Mouse (Mus musculus): ENCODE results near the gene Ube2j1.

The Ube2j1 gene

DNA sequence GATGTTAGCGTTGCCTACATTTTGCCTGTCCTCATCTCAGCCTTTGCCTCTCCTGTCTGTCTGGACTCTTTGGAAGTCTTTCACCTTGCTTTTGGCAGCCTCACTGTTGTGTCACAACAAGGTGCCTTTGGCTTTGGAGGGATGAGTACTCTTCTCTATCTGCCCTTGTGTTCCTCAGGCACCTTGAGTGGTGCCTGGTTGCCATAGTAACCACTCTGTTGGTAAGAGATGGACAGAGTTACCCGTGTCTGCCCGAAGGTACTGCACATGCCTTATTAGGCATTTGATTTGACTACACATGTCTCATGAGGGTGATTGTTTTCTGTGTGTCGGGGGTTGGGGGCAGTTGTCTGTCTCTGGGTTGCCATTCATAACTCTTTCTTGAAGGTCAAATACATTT, 18.7 kb upstream of the Ube2j1 start:
- DNase-seq (ENCODE audit: low spot score in 2 of 2), result no peak

DNA sequence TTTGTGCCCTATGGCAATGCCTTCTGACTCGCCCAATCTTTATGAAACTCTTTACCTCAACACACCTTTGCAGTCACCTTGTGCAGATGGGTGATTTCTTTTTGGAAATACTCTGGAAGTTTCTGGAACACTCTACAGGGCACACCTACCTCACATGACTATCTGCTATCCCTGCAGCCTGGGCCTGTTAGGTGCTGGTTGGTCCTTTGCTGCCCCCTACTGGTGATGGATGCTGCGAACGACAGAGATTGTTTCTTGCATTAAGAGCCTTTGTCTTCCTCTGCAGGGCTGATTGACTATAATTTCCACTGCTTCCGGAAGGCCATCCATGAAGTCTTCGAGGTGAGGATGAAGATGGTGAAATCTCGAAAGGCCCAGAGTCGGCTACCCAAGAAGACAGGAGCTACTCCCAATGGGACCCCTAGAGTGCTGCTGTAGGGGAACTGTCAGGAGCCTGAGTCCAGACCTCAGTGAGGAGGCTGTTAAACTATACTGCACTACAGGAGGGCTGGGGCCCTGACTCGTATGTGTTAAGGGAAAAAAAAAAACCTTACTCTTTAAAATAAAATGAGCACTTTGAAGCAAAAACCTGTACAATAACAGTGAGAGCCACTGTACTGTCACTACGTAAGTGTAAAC, 12.7 kb upstream of the Ube2j1 start:
- peak; percentile 65 to 82 for DNase-seq (ENCODE audit: low spot score in 2 of 2)

DNA sequence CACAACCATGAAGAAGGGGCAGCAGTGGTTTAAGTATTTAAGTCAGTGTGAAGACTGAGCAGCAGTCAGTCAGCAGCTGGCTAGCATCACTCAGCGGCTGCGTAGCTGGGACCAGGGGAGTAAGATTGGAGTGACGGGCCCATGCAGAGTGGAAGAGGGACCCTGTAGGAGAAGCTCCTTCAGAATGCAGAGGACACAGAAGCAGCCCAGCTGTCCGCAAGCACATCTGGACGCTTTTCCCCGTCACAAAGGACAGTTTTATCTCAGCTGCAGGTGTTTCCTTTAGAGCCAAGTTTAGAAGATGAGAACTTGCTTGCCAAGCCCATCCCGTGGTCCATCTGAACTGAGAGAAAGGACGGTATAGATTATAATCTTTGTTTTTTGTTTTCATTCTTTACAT, 6.8 kb upstream of the Ube2j1 start:
- no peak for DNase-seq (ENCODE audit: low spot score in 2 of 2)

DNA sequence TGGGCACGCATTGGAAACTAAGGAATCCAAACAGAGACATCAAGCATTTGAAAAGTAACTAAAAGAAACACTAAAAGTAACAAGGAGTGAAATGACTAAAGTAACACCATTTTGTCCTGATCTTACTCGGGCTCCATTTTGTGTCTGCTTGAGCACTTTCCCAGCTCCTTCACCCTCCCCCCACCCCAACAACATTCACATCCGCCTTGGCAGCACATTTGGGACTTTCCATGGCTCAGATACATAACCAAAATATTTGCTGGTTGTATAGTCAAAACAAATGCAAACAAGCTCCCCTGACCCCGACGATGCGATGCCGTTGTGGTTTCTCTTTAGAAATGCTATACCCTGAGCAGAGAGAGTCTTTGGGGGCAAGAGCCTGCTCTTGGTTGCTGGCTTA, 2.1 kb upstream of the Ube2j1 start:
- no peak for DNase-seq (ENCODE audit: low spot score in 2 of 2)

DNA sequence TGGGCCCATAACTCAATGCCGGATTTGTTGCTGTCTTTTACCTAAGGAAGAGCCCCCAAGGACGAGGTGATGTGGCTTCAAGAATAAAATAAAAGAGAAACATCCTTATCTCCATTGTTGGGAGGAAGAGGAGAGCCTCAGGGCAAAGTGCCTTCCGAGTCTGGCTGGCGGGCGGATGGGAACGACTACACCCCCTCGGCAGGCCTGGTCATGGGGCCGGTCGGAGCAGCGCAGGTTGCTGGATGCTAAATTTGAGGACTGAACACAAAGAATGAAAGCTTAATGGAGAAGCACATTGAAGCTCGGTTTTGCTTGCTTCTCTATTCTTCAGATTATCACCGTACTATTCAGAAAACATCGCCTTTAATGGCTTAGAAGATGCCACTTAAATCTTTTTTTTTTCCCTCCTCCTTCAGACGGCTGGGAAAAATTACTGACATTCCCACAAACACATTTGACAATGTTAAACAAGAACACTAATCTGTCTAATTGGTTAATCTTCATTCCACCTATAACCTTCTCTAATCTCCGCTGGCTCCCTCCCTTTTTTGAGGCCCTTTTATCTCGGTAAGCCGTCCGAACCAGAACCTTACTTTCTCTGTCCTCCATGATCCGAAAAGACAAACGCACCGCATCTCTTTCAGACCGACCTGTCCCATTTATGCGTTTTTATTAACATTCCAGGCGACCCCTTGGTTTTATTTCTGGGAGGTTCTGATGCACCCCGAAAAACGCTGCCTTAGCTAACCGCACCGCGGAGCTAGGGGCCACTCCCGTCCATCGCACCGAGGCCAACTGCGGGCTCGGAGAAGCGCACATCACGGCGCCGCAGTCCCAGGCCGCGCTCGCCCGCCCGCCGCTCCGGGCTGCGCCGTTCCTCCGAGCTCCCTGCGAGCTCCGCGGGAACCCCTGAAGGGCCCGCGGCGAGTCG, 687 bp upstream of the Ube2j1 start:
- no peak for DNase-seq (ENCODE audit: low spot score in 2 of 2)

DNA sequence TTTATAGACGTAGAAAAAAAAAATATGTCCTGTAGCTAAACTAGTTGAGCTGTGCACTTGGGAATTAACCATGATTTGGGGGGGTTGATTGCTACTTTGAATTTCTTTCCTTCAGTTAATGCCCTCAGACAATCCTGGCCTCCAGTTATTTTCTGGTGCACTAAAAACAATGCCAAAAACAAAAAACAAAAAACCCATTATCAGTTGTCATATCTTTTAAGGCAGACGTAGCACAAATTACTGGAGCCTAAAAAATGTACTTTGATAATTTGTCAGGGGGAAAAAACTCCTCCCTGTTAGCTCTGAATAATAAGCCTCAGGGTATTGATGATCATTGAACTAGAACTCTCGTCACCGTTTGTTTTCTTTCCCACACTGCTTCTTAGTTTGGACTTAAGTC, 829 bp downstream of the Ube2j1 start:
- DNase-seq (ENCODE audit: low spot score in 2 of 2), result no peak

DNA sequence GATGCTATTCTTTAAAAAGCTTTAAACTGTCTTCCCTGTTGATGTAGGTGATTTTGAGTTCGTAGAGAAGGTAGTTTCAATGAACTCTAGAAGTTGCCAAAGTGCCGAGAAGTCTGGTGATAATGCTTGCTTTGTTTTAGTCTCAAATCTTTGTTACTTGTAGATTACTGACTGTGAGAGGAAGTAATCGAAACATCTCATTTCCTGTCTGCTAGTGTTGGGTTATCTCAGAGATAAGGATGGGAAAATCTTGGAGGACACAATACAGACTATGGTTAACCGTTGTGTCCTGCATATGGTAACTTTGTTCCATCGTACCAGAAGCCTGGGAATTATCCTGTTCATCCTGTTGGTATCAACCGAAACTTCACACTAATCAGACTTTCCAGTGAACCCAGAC, 2.3 kb downstream of the Ube2j1 start:
- no peak for DNase-seq (ENCODE audit: low spot score in 2 of 2)

DNA sequence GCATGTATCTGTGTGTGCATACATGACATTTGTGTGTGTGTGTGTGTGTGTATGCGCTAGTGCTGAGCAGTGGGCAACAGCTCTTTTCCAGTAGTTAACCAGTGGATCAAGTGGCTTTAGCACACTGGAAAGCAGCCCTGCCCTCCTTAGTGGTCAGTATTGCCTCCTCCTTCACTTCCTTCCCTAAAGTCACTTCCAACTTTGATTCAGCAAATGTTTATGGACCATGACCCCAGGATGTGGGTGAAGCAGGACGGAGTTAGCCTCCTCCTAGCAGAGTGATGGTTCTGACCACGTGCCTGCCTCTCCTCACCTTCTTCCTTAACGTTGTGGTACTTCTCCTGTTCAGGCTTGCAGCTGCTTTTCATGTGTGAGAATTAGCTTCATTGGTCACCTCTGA, 8.6 kb downstream of the Ube2j1 start:
- DNase-seq (ENCODE audit: low spot score in 2 of 2), result no peak

DNA sequence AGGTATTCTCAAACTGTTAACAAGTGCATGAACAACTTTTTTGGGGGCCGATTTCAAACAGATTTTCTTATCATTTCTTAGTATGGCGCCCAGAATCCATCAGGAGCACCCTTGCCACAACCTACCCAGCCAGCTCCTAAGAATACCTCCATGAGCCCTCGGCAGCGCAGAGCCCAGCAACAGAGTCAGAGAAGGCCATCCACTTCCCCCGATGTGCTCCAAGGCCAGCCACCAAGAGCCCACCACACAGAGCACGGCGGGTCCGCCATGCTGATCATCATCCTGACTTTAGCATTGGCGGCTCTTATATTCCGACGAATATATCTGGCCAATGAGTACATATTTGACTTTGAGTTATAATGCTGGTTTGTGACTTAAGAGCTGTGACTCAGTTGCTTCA, 18.4 kb downstream of the Ube2j1 start:
- no peak for DNase-seq (ENCODE audit: low spot score in 2 of 2)

DNA sequence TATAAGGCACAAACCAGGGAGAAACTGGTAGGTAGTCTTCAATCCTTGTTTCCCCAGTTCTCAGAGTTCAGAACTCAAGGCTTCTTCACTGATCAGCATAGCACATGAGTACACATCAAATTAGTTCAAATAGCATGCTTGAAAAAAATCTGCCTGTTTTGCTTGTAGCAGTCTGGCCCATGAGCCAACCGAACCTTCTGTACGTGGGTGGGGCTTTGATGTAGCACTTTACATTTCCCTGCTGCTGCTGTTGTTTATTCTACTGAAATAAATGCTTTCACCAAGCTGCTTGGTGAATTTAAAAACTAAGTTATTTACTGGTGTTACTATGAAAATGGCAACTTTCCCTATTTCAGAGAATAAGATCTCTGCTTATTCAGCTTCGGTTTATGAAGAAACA, 20.8 kb downstream of the Ube2j1 start:
- DNase-seq (ENCODE audit: low spot score in 2 of 2), result no peak

DNA sequence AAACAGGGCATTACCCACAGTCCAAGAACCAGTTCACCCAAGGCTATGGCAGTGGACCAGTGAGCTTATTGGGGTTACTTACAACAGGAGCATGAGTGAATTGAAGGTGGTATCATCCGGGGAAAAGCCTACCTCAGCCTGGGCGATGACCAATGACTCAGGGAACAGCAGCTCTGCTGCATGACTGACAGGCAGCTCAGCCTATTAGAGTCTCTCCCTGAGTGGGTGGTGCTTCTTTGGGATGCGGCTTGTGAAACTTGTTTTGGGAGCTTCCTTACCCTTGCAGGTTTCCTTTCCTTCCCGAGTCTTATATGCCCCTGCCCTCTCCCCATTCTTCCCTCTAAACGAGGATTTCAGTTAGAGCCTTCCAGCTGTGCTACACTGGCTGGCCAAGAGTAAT, 21.4 kb downstream of the Ube2j1 start:
- DNase-seq (ENCODE audit: low spot score in 2 of 2), result no peak

DNA sequence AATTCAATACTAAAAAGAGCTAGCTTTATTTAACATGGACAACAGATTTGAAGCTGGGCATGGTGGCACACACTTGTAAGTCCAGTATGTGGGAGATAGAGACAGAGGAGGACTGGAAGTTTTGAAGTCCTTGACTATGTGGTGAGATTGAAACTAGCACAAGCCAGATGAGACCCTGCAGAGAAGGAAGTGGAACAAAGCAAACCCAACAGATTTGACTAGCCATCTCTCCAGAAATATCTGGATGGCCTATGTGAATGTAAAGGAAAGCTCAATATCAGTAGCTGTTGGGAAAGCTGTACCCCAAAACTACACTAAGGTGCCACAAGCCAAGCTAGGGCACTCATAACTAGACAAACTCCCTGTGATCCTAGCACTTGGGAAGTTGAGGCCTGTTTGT, 23.2 kb downstream of the Ube2j1 start:
- DNase-seq (ENCODE audit: low spot score in 2 of 2), result no peak

DNA sequence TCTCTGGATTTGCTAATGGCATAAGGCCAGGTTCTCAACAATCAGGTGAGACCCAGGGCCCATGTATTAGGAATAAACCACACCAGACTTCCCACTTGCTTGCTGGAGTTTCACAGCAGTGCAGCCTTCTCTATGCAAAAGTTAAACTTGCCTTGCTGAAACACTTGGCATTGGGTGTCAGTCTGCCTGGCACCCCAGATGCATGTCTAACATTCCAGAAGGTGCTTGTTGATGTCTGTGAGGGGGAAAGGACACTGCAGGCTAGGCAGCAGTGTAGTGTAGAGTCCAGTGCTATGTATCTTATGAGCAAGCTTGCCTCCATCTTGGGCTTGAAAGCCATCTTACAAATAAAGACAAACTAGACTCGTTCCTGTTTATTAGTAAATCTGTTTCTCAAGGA, 25.1 kb downstream of the Ube2j1 start:
- DNase-seq (ENCODE audit: low spot score in 2 of 2), result no peak

DNA sequence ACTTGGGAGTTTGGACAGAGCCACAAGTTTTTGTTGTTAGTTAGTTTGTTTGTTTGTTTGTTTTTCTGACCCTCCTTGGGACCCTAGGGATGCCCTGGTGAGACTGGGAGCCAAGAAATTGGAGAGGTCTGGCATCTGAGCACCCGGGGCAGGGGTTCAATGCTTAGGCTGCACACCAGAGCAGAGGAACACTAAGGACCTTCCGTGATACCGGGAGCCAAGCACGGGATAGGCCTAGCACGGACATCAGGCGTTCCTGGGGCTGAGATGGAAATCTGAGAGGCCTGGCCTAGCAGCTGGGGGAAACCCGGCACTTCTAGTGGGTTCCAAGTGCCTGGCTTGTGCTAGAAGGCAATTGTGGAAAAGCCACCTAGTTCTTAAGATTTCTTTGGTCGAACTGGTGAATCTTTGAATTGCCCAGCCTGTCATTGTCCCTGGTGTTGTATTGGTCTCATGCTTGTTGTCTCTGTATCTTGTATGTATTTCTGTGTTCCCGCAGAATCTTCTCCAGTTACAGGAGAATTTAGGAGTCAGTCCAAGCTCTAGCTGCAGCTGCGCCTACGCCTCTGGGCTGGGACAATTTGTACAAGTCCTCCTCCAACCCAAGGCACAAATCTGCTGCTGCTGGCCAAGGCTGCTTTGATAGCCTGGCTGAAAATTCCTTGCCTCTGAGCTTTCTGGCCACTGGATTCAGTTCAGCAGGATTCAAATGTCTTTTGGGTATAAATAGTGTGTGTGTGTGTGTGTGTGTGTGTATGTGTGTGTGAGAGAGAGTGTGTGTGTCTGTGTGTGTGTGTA, 26.9 kb downstream of the Ube2j1 start:
- DNase-seq (ENCODE audit: low spot score in 2 of 2), result no peak

DNA sequence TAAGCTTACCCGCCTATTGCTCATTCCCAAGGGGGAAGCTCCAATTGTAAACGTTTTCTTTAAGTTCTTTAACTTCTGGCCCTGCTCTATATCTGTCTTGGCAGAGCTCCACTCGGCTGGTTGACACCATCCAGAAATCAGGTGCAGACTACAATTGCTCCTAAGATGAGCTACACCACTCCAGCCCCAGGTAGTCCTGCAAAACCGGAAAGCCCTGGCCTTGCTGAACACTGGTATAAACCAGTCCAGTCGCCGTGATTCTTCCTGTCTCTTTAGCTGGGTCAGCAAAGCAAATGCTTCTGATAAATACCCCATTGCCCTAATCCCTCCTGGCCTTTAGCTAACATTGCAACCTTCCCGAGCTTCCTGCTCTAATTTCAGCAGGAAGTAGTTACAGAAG, 29.9 kb downstream of the Ube2j1 start:
- DNase-seq (ENCODE audit: low spot score in 2 of 2), result no peak

DNA sequence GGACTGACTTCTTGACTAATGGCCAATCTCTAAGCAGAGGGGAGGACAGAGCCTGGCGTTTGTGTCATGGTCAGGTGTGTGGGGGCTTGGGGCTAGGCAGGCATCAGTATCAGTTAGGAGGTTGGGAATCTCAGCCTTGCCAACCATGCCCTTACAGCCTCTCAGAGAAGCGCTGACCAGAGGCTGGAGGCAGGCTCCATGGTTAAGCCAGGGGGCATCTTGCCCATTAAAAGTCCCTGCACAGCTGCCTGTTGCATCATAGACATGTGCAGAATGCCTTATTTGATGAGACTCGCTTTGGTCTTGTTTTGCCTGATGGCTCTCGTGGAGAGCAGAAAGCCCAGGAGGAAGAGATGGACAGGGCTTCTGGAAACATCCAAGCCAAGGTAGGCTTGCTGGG, 31.8 kb downstream of the Ube2j1 start, which contains the start of gene Gabrr2:
Gabrr2 (plus strand) TSS at position 19 of the 400 bp plus-strand sequence.
- DNase-seq (ENCODE audit: low spot score in 2 of 2), result no peak

DNA sequence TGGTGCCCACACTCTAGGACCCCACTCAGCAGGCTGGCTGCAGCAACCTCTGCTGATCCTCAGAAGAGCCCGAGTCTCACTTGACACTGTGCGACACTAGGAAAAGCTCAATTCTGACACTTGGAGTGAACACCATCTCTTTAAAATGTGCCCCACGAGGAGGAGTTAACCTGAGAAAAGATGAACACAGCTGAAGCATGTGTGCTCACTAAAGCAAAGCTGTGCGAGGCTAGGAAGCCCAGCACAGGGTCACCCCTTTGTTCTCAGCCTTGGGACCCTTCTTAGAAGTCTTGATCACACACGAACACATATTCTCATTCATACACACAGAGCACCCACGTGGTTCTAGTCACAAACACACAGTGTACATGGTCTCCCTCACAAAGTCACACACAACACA, 33.8 kb downstream of the Ube2j1 start:
- no peak for DNase-seq (ENCODE audit: low spot score in 2 of 2)

DNA sequence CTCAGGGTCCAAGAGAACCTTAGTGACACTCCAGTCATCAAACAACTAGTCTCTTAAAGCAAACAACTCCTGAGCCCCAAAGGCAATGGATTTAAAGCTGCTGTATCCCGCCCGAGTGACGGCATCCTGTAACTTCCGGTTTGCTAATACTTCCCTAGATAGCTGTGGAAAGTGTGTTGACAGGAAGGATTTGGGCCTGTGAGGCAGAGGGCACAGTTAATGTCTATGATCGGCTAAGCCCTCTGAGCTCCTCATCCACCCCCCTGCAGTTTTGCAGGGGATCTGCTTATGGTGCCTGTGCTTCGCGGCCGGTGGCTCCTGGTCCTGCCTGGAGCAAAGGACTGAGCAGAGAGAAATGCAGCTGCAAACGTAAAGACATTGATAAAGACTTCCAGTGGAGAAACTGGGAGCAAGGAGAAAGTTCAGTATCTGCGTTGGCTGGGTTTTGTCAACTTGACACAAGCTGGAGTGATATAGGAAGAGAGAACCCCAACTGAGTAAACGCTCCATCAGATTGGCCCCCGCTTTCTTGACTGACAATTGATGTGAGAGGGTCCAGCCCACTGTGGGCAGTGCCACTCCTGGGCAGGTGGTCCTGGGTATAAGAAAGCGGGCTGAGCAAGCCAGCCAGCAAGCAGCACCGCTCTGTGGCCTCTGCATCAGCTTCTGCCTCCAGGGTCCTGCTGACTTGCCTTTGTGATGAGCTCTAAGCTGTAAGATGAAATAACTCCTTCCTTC, 35.2 kb downstream of the Ube2j1 start:
- DNase-seq (ENCODE audit: low spot score in 2 of 2), result no peak

DNA sequence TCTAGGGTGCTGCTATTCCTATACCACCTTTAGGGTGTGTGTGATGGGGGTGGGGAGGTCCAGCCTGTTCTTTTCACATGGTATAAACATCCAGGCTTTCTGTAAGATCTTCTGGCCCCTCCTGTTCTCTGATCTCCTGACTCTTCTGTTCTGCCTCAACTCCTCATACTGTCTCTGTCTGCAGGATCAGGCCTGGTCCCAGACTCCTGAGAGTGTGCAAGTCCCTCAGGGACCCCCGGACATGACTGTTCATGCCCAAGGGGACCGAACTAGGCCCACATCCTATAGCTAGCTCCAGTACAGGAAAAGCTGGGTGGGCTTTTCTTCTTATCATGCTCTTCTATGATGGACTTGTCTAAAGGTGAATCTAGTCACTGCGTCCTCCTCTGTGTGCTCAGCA, 36.1 kb downstream of the Ube2j1 start:
- DNase-seq (ENCODE audit: low spot score in 2 of 2), result no peak

DNA sequence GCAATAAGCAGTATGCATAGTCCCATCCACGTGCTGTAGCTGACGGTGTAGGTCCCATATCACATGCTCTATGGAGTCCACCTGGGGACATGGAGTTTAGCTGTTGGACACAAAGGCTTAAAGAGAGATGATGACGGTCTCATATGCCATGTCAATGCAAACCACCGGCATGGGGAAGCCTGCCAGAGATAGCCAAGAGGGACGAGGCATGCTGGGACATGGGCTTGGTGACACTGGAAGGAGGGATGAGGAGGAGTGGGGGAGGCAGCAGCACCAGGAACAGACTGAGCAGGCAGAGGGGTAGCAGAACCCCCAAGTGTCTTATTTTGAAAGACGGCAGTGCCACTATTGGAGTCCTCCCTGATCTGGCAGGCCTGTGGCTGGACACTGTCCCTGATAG, 36.6 kb downstream of the Ube2j1 start:
- no peak for DNase-seq (ENCODE audit: low spot score in 2 of 2)

DNA sequence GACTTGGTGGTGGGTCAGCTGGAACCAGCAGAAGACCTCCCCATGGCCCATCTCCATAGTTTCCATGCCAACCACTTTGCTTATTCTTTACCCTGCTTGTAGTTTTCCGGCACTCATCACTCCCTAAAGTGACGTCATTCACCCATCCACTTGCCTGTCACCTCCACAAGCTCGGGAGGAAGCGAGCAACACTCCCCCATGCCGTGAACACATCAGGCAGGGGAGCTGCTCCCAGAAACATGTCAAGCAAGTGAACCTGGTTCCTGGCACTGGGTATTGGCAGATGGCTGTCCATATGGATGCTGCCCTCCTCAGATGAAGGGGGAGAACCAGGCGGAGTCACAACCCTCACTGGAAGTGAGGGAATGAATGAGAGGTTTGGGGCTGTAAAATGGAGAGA, 37.7 kb downstream of the Ube2j1 start:
- DNase-seq (ENCODE audit: low spot score in 2 of 2), result no peak

DNA sequence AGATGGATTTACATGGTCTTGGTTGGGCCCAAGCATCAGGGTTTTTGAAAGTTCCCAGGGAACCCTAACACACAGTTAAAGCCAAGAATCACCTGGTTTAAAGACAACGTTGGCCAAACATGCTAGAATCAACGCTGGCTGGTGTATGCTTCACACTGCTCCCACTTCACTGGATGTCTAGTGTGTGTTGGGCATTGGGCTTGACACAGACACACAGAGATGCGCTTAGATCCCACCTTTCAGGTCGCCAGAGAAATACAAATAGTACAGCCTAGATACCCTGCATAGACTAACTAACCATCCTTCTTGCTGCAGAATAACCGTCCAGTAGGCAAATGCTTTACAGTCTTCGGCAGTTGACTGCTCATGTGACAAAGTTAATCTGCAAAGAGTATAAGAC, 39.1 kb downstream of the Ube2j1 start:
- no peak for DNase-seq (ENCODE audit: low spot score in 2 of 2)

Measured in spleen, postnatal 14 days (tissue).